Mouse (Mus musculus): Measurements from ENCODE around the gene Aco1. TPM values are rescaled to one million over a fixed set of nuclear protein-coding genes. Genes with fewer than 3 reads are reported as not detected.

Aco1 gene
- total and polyA plus RNA-seq, 2 experiments from 2014 or later = 33.2 to 57.5 TPM

- Histone ChIP-seq H3K9me3 (ENCODE audit: low read length) (no peaks in the 10 kb centered on the region), H3K4me3 (ENCODE audit: low read depth, low read length) (peak overlapping the region; percentile 87; the same call in 1 of the 2 replicates), H3K36me3 (ENCODE audit: insufficient read depth, low read length) (no peaks in the 10 kb centered on the region), H3K27me3 (ENCODE audit: insufficient read depth, low read length) (no peaks in the 10 kb centered on the region), H3K27ac (ENCODE audit: low read depth, low read length) (no peak overlapping the region), H3K4me1 (ENCODE audit: insufficient read depth, low read length) (peaks cover 9% of the 10 kb centered on the region; the same call in 1 of the 2 replicates), H3K9ac (replicated peaks; ENCODE audit: low read length, poor library complexity, severe bottlenecking) (no peak overlapping the region), H3K4me2 (ENCODE audit: low read depth, low read length, poor library complexity, severe bottlenecking) (peak overlapping the region; percentile 61)
- TF ChIP-seq CTCF (IDR thresholded peaks at IDR 0.05) = no peak
- no peak for ATAC-seq (ENCODE audit: low FRiP score)
- no peak for DNase-seq (ENCODE audit: low spot score)
- WGBS = 21% methylated on average over 1 of the region's 1 CpGs
Observed at GRCm38 (mm10) chr4:40144543-40144942, 1.7 kb downstream of the Aco1 start.

GRCm38 (mm10) chr4:40144981-40145380 lies 2.1 kb downstream of the Aco1 start:
- WGBS = 68% methylated on average over 3 of the region's 3 CpGs

GRCm38 (mm10) chr4:40148281-40148680 lies 5.4 kb downstream of the Aco1 start:
- no peak for TF ChIP-seq CTCF (IDR thresholded peaks at IDR 0.05)

More at GRCm38 (mm10) chr4:40144981-40145380, 2.1 kb downstream of the Aco1 start:
- no peaks in the 10 kb centered on the region for H3K27me3 ChIP-seq (ENCODE audit: insufficient read depth, low read length)
- no peak for DNase-seq (ENCODE audit: low spot score)
- peaks cover 9% of the 10 kb centered on the region; the same call in 1 of the 2 replicates for H3K4me1 ChIP-seq (ENCODE audit: insufficient read depth, low read length)
- no peaks in the 10 kb centered on the region for H3K36me3 ChIP-seq (ENCODE audit: insufficient read depth, low read length)
- H3K4me2 ChIP-seq (ENCODE audit: low read depth, low read length, poor library complexity, severe bottlenecking) = peak overlapping the region; percentile 61; the same call in 1 of the 2 replicates
- no peak for ATAC-seq (ENCODE audit: low FRiP score)
- H3K27ac ChIP-seq (ENCODE audit: low read depth, low read length) = no peak overlapping the region
- no peak overlapping the region for H3K9ac ChIP-seq (replicated peaks; ENCODE audit: low read length, poor library complexity, severe bottlenecking)
- no peaks in the 10 kb centered on the region for H3K9me3 ChIP-seq (ENCODE audit: low read length)
- TF ChIP-seq CTCF (IDR thresholded peaks at IDR 0.05) = no peak
- peak overlapping the region; percentile 87; the same call in 1 of the 2 replicates for H3K4me3 ChIP-seq (ENCODE audit: low read depth, low read length)

GRCm38 (mm10) chr4:40150046-40150445 lies 7.2 kb downstream of the Aco1 start:
- H3K36me3 ChIP-seq (ENCODE audit: insufficient read depth, low read length) = no peaks in the 10 kb centered on the region
- WGBS = 86% methylated on average over 7 of the region's 7 CpGs
- no peaks in the 10 kb centered on the region for H3K9me3 ChIP-seq (ENCODE audit: low read length)
- H3K9ac ChIP-seq (replicated peaks; ENCODE audit: low read length, poor library complexity, severe bottlenecking) = no peak overlapping the region
- TF ChIP-seq CTCF (IDR thresholded peaks at IDR 0.05) = no peak
- no peak overlapping the region for H3K4me3 ChIP-seq (ENCODE audit: low read depth, low read length)
- H3K4me2 ChIP-seq (ENCODE audit: low read depth, low read length, poor library complexity, severe bottlenecking) = no peak overlapping the region
- ATAC-seq (ENCODE audit: low FRiP score) (no peak), DNase-seq (ENCODE audit: low spot score) (no peak)
- no peak overlapping the region for H3K27ac ChIP-seq (ENCODE audit: low read depth, low read length)
- H3K27me3 ChIP-seq (ENCODE audit: insufficient read depth, low read length) = no peaks in the 10 kb centered on the region
- H3K4me1 ChIP-seq (ENCODE audit: insufficient read depth, low read length) = no peaks in the 10 kb centered on the region

More at GRCm38 (mm10) chr4:40148281-40148680, 5.4 kb downstream of the Aco1 start:
- Histone ChIP-seq H3K9ac (replicated peaks; ENCODE audit: low read length, poor library complexity, severe bottlenecking) (no peak overlapping the region), H3K9me3 (ENCODE audit: low read length) (no peaks in the 10 kb centered on the region), H3K27ac (ENCODE audit: low read depth, low read length) (no peak overlapping the region), H3K4me2 (ENCODE audit: low read depth, low read length, poor library complexity, severe bottlenecking) (no peak overlapping the region), H3K36me3 (ENCODE audit: insufficient read depth, low read length) (no peaks in the 10 kb centered on the region), H3K4me1 (ENCODE audit: insufficient read depth, low read length) (peaks cover 6% of the 10 kb centered on the region; the same call in 1 of the 2 replicates), H3K27me3 (ENCODE audit: insufficient read depth, low read length) (no peaks in the 10 kb centered on the region), H3K4me3 (ENCODE audit: low read depth, low read length) (no peak overlapping the region)
- DNase-seq (ENCODE audit: low spot score) = no peak
- no peak for ATAC-seq (ENCODE audit: low FRiP score)
- WGBS = 84% methylated on average over 5 of the region's 5 CpGs

GRCm38 (mm10) chr4:40152771-40153170 lies 9.9 kb downstream of the Aco1 start:
- no peak overlapping the region for H3K9ac ChIP-seq (replicated peaks; ENCODE audit: low read length, poor library complexity, severe bottlenecking)
- no peak for ATAC-seq (ENCODE audit: low FRiP score)
- H3K4me1 ChIP-seq (ENCODE audit: insufficient read depth, low read length) = no peaks in the 10 kb centered on the region
- no peaks in the 10 kb centered on the region for H3K27me3 ChIP-seq (ENCODE audit: insufficient read depth, low read length)
- no peak for DNase-seq (ENCODE audit: low spot score)
- H3K36me3 ChIP-seq (ENCODE audit: insufficient read depth, low read length) = no peaks in the 10 kb centered on the region
- WGBS = 96% methylated on average over 2 of the region's 2 CpGs
- H3K4me3 ChIP-seq (ENCODE audit: low read depth, low read length) = no peak overlapping the region
- TF ChIP-seq CTCF (IDR thresholded peaks at IDR 0.05) = no peak
- no peaks in the 10 kb centered on the region for H3K9me3 ChIP-seq (ENCODE audit: low read length)
- no peak overlapping the region for H3K4me2 ChIP-seq (ENCODE audit: low read depth, low read length, poor library complexity, severe bottlenecking)
- H3K27ac ChIP-seq (ENCODE audit: low read depth, low read length) = no peak overlapping the region

- Histone ChIP-seq H3K9me3 (ENCODE audit: low read length) (no peaks in the 10 kb centered on the region), H3K4me3 (ENCODE audit: low read depth, low read length) (no peak overlapping the region), H3K4me2 (ENCODE audit: low read depth, low read length, poor library complexity, severe bottlenecking) (no peak overlapping the region), H3K27me3 (ENCODE audit: insufficient read depth, low read length) (no peaks in the 10 kb centered on the region), H3K4me1 (ENCODE audit: insufficient read depth, low read length) (no peaks in the 10 kb centered on the region), H3K9ac (replicated peaks; ENCODE audit: low read length, poor library complexity, severe bottlenecking) (no peak overlapping the region), H3K27ac (ENCODE audit: low read depth, low read length) (no peak overlapping the region), H3K36me3 (ENCODE audit: insufficient read depth, low read length) (no peaks in the 10 kb centered on the region)
- no peak for ATAC-seq (ENCODE audit: low FRiP score)
- 94% methylated on average over 4 of the region's 4 CpGs for WGBS
- TF ChIP-seq CTCF (IDR thresholded peaks at IDR 0.05) = no peak
- DNase-seq (ENCODE audit: low spot score) = no peak
Observed at GRCm38 (mm10) chr4:40153500-40153899, 10.6 kb downstream of the Aco1 start.

All from midbrain, postnatal 0 days (tissue).